Mouse (Mus musculus): ENCODE results near the gene Mfsd4b4. TPM values are rescaled to one million over a fixed set of nuclear protein-coding genes. Genes with fewer than 3 reads are reported as not detected.

Gene Mfsd4b4
- 2.8 TPM in 2 replicates for polyA plus RNA-seq (2021; fragmentation: Nextera tagmentation)
- long read RNA-seq, experiment 1, partial matches to known transcripts: 0 of 5 reads
- long read RNA-seq, experiment 1, other reads (novel, unspliced or antisense): 2 of 5 reads
- long read RNA-seq, experiment 2, transcript Mfsd4b4-202 (4 exons, 3,523 nt): major isoform, 7 of 13 reads
- long read RNA-seq, experiment 2, partial matches to known transcripts: 3 of 13 reads
- long read RNA-seq, experiment 2, other reads (novel, unspliced or antisense): 3 of 13 reads

DNA sequence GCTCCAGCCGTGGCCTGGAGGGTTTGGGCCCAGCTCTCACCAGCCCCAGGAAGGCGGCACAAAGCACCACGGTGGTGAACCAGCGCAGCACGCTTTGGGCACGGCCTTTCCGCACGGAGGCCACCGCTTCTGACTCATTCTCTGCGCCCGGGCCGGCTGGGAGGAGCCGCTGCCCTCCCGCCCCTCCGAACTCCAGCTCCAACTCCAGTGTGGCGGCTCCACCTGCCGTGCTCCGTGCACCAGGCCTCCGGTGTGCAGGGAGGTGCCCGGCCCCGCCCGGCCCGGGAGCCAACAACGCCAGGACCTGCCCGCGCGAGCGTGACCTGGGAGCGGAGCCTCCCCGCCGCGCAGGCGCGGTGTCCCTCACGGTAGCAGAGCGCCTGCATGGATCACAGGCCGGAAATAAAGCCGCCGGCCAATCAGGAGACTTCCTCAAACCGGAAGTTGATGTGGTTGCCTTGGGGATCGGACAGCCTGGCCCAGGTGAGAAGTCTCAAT lies at the start of gene Mfsd4b4:
TSS of gene Mfsd4b4 (minus strand) at position 365 of the 498 bp plus-strand sequence.

GRCm38 (mm10) chr10:39926616-39927139 lies 27.6 kb upstream of the Mfsd4b4 start, which contains the start of gene Mfsd4b2:
Mfsd4b2 (minus strand) TSS chr10:39926923.

Other genes with a start within 250 kb of the Mfsd4b4 start
- gene Rev3l, start 167.1 kb downstream of the Mfsd4b4 start, polyA plus RNA-seq (2021; fragmentation: Nextera tagmentation): 2.6 and 2.7 TPM in 2 replicates
- not detected in 2 replicates for gene Mfsd4b2, start 27.7 kb upstream of the Mfsd4b4 start, polyA plus RNA-seq (2021; fragmentation: Nextera tagmentation)
- 0.13 and 0.28 TPM in 2 replicates for gene Mfsd4b3, start 60.9 kb upstream of the Mfsd4b4 start, polyA plus RNA-seq (2021; fragmentation: Nextera tagmentation)
- 0.09 TPM in 2 replicates for gene Mfsd4b5, start 87.4 kb upstream of the Mfsd4b4 start, polyA plus RNA-seq (2021; fragmentation: Nextera tagmentation)
- gene Mfsd4b1, start 126.0 kb upstream of the Mfsd4b4 start, polyA plus RNA-seq (2021; fragmentation: Nextera tagmentation): 0.34 and 0.74 TPM in 2 replicates
- 0.54 and 0.55 TPM in 2 replicates for gene Slc16a10, start 243.0 kb upstream of the Mfsd4b4 start, polyA plus RNA-seq (2021; fragmentation: Nextera tagmentation)